Comparison of ENCODE assay signal across 8 mouse cellular contexts in genomic region chr15:30171493-30172195, GRCm38 (mm10). TPM values are rescaled to one million over a fixed set of nuclear protein-coding genes. Genes with fewer than 3 reads are reported as not detected.
A peak's percentile ranks its signal among the peaks of the same experiment; 100 is the strongest.
DNase-seq lines count a peak whose midpoint lies in the region; ATAC-seq lines count a peak whose summit lies in the region.

No protein-coding gene starts in this region.

- peaks cover 52% of the 10 kb centered on the region for H3K27me3 ChIP-seq in kidney, embryonic 16.5 days (ENCODE audit: insufficient read depth, low read length)
- peaks cover 29% of the 10 kb centered on the region for H3K27me3 ChIP-seq in embryonic facial prominence, embryonic 15.5 days
- H3K27me3 ChIP-seq in intestine, embryonic 16.5 days (replicated peaks; ENCODE audit: control insufficient read depth, insufficient read depth, low read length): peaks cover 10% of the 10 kb centered on the region
- peaks cover 10% of the 10 kb centered on the region for H3K27me3 ChIP-seq in neural tube, embryonic 13.5 days

- no peaks in the 10 kb centered on the region for H3K36me3 ChIP-seq in kidney, embryonic 16.5 days (ENCODE audit: insufficient read depth, low read length)
- no peaks in the 10 kb centered on the region for H3K36me3 ChIP-seq in embryonic facial prominence, embryonic 15.5 days
- H3K36me3 ChIP-seq in intestine, embryonic 16.5 days (ENCODE audit: control insufficient read depth, insufficient read depth, low read length): no peaks in the 10 kb centered on the region
- no peaks in the 10 kb centered on the region for H3K36me3 ChIP-seq in neural tube, embryonic 13.5 days

- H3K4me2 ChIP-seq in kidney, embryonic 16.5 days (replicated peaks; ENCODE audit: low read depth, low read length): peak overlapping the region; percentile 95
- peak overlapping the region; percentile 90 for H3K4me2 ChIP-seq in embryonic facial prominence, embryonic 15.5 days (replicated peaks)
- H3K4me2 ChIP-seq in intestine, embryonic 16.5 days (ENCODE audit: low read depth, low read length): peak overlapping the region; percentile 99
- H3K4me2 ChIP-seq in neural tube, embryonic 13.5 days: peak overlapping the region; percentile 61

- H3K27ac ChIP-seq in kidney, embryonic 16.5 days (ENCODE audit: low read length): no peak overlapping the region
- no peak overlapping the region for H3K27ac ChIP-seq in embryonic facial prominence, embryonic 15.5 days (replicated peaks)
- no peak overlapping the region for H3K27ac ChIP-seq in intestine, embryonic 16.5 days (ENCODE audit: low read length)
- H3K27ac ChIP-seq in neural tube, embryonic 13.5 days (replicated peaks): peak overlapping the region; percentile 97

- H3K4me3 ChIP-seq in kidney, embryonic 16.5 days (ENCODE audit: low read length): peak overlapping the region; percentile 69
- peak overlapping the region; percentile 63 for H3K4me3 ChIP-seq in embryonic facial prominence, embryonic 15.5 days (replicated peaks)
- H3K4me3 ChIP-seq in intestine, embryonic 16.5 days (ENCODE audit: low read length): peak overlapping the region; percentile 67
- peak overlapping the region; percentile 73 for H3K4me3 ChIP-seq in neural tube, embryonic 13.5 days

- WGBS in kidney, embryonic 16.5 days: 18% methylated on average over 11 of the region's 11 CpGs
- 18% methylated on average over 11 of the region's 11 CpGs for WGBS in embryonic facial prominence, embryonic 15.5 days
- 30% methylated on average over 11 of the region's 11 CpGs for WGBS in intestine, embryonic 16.5 days
- 19% methylated on average over 11 of the region's 11 CpGs for WGBS in neural tube, embryonic 13.5 days

- H3K9ac ChIP-seq in kidney, embryonic 16.5 days (replicated peaks; ENCODE audit: low read length): no peak overlapping the region
- H3K9ac ChIP-seq in embryonic facial prominence, embryonic 15.5 days: no peak overlapping the region
- no peak overlapping the region for H3K9ac ChIP-seq in intestine, embryonic 16.5 days (ENCODE audit: low read depth, low read length)
- H3K9ac ChIP-seq in neural tube, embryonic 13.5 days: peak overlapping the region; percentile 92

- H3K9me3 ChIP-seq in kidney, embryonic 16.5 days (ENCODE audit: low read length): no peaks in the 10 kb centered on the region
- H3K9me3 ChIP-seq in embryonic facial prominence, embryonic 15.5 days (replicated peaks): no peaks in the 10 kb centered on the region
- H3K9me3 ChIP-seq in intestine, embryonic 16.5 days (ENCODE audit: control insufficient read depth, low read length): no peaks in the 10 kb centered on the region
- H3K9me3 ChIP-seq in neural tube, embryonic 13.5 days: no peaks in the 10 kb centered on the region

- peaks cover 12% of the 10 kb centered on the region for H3K4me1 ChIP-seq in kidney, embryonic 16.5 days (ENCODE audit: insufficient read depth, low read length)
- H3K4me1 ChIP-seq in embryonic facial prominence, embryonic 15.5 days: peaks cover 14% of the 10 kb centered on the region; the same call in 1 of the 2 replicates
- H3K4me1 ChIP-seq in intestine, embryonic 16.5 days (ENCODE audit: control insufficient read depth, insufficient read depth, low read length): peaks cover 2% of the 10 kb centered on the region; the same call in 1 of the 2 replicates
- H3K4me1 ChIP-seq in neural tube, embryonic 13.5 days (replicated peaks): peaks cover 32% of the 10 kb centered on the region

- no peak for DNase-seq in kidney, adult 9 months
- DNase-seq in adrenal gland, postnatal 25 days: no peak
- DNase-seq in embryo, embryonic 11 days: no peak
- no peak for DNase-seq in layer of hippocampus, postnatal 36 days

- no peak for ATAC-seq in kidney, embryonic 16.5 days (ENCODE audit: low FRiP score, low TSS enrichment)
- no peak for ATAC-seq in embryonic facial prominence, embryonic 15.5 days (ENCODE audit: insufficient number of reproducible peaks, low FRiP score, low TSS enrichment, low read depth)
- ATAC-seq in intestine, embryonic 16.5 days: no peak
- no peak for ATAC-seq in neural tube, embryonic 13.5 days (ENCODE audit: low read depth)

RNA-seq across cellular contexts. Expression of gene Ctnnd2, which starts 0.7 kb away (rescaled TPM):
- 3.6 and 3.9 TPM in 2 replicates for polyA plus RNA-seq in kidney, embryonic 16.5 days (2015; fragmentation: Nextera tagmentation; extraction: Ambion mirVana)
- 4.8 and 5.8 TPM in 2 replicates for polyA plus RNA-seq in embryonic facial prominence, embryonic 15.5 days (2015; fragmentation: Nextera tagmentation; extraction: Ambion mirVana)
- polyA plus RNA-seq in intestine, embryonic 16.5 days (2015; fragmentation: Nextera tagmentation; extraction: Ambion mirVana): 1.3 and 1.5 TPM in 2 replicates
- polyA plus RNA-seq in neural tube, embryonic 13.5 days (2015; fragmentation: Nextera tagmentation; extraction: Ambion mirVana): 49.7 and 56.9 TPM in 2 replicates
- total RNA-seq in adrenal gland, postnatal 25 days (2021): 3.4 and 4.3 TPM in 2 replicates
- 100 to 1,000 TPM; 212 to 226 TPM for total RNA-seq in layer of hippocampus, postnatal 36 days (2021)
